Mouse (Mus musculus) intestine, postnatal 0 days (tissue): ENCODE results near the gene Magix. TPM values are rescaled to one million over a fixed set of nuclear protein-coding genes. Genes with fewer than 3 reads are reported as not detected.

Experiments used
- ATAC-seq: fragments of 200-750 bp; cut with Nextera tagmentation; 2 replicates; pipeline ENCODE4 v1.8.0; 2017; ENCODE audit warnings: mild to moderate bottlenecking, moderate TSS enrichment, moderate library complexity
- H3K27ac ChIP-seq: fragments of 300-500 bp; sonication (generic); 2 replicates; pipeline ENCODE4 v1.5.1; 2014; ENCODE audit warnings: mild to moderate bottlenecking, low read depth, low read length, moderate library complexity
- H3K27me3 ChIP-seq: fragments of 300-500 bp; sonication (generic); replicated peaks from 2 replicates; pipeline ENCODE4 v1.6.1; 2014; ENCODE audit warnings: low read length, mixed read lengths; ENCODE audit not compliant: control insufficient read depth, insufficient read depth
- H3K36me3 ChIP-seq: fragments of 300-500 bp; sonication (generic); 2 replicates; pipeline ENCODE4 v1.6.1; 2014; ENCODE audit warnings: mild to moderate bottlenecking, moderate library complexity; ENCODE audit not compliant: control insufficient read depth, insufficient read depth
- H3K4me1 ChIP-seq: fragments of 300-500 bp; sonication (generic); replicated peaks from 2 replicates; pipeline ENCODE4 v1.6.1; 2014; ENCODE audit warnings: antibody characterized with exemption, low read length, mixed read lengths; ENCODE audit not compliant: control insufficient read depth, insufficient read depth
- H3K4me2 ChIP-seq: fragments of 300-500 bp; sonication (generic); replicated peaks from 2 replicates; pipeline ENCODE4 v1.6.1; 2014; ENCODE audit warnings: low read depth, mild to moderate bottlenecking, moderate library complexity
- H3K4me3 ChIP-seq: fragments of 300-500 bp; sonication (generic); 2 replicates; pipeline ENCODE4 v1.5.1; 2014; ENCODE audit warnings: low read depth, low read length
- H3K9ac ChIP-seq: fragments of 300-500 bp; sonication (generic); 2 replicates; pipeline ENCODE4 v1.6.1; 2014; ENCODE audit warnings: mild to moderate bottlenecking, low read depth, low read length
- H3K9me3 ChIP-seq: fragments of 300-500 bp; sonication (generic); 2 replicates; pipeline ENCODE4 v1.6.1; 2016; ENCODE audit warnings: mixed run types; ENCODE audit not compliant: control insufficient read depth
- CTCF ChIP-seq: sonication (generic); IDR thresholded peaks from 2 replicates; pipeline ENCODE4 v1.5.1; 2016; ENCODE audit warnings: low read depth, mild to moderate bottlenecking, control low read depth, antibody characterized with exemption, moderate library complexity
- WGBS: fragments of 180-500 bp; shearing (Covaris S2); extraction: QIAGEN DNeasy Blood & Tissue Kit; methylation state at CpG from one replicate; pipeline ENCODE4 v1.1.7; 2014; 5-methylcytosine and 5-hydroxymethylcytosine counted together
- polyA plus RNA-seq: library from polyadenylated mRNA; unstranded; fragments of >200 nt; fragmentation: Nextera tagmentation; extraction: Ambion mirVana; gene quantifications from 2 replicates; pipeline ENCODE4 v1.2.1, GENCODE M21; 2015

Gene Magix
- polyA plus RNA-seq, 1 experiment from 2014 or later, result 1.4 TPM

GRCm38 (mm10) chrX:7679405-7680056 lies 1.5 kb downstream of the Magix start:
- Histone ChIP-seq H3K9me3 (no peaks in the 10 kb centered on the region), H3K4me2 (peak overlapping the region; percentile 62), H3K27me3 (no peaks in the 10 kb centered on the region), H3K27ac (no peak overlapping the region), H3K36me3 (no peaks in the 10 kb centered on the region), H3K4me3 (peak overlapping the region; percentile 18), H3K4me1 (no peaks in the 10 kb centered on the region), H3K9ac (no peak overlapping the region)
- ATAC-seq, result peak; percentile 92
- WGBS, result 19% methylated on average over 27 of the region's 27 CpGs
- peak; percentile 85 for TF ChIP-seq CTCF

- no peaks in the 10 kb centered on the region for H3K27me3 ChIP-seq
- no peaks in the 10 kb centered on the region for H3K9me3 ChIP-seq
- H3K4me2 ChIP-seq, result no peak overlapping the region
- H3K9ac ChIP-seq, result no peak overlapping the region
- H3K4me3 ChIP-seq, result no peak overlapping the region
- peak; percentile 16; the same call in 1 of the 2 replicates for TF ChIP-seq CTCF
- H3K4me1 ChIP-seq, result no peaks in the 10 kb centered on the region
- ATAC-seq, result no peak
- H3K36me3 ChIP-seq, result no peaks in the 10 kb centered on the region
- WGBS, result 39% methylated on average over 3 of the region's 3 CpGs
- no peak overlapping the region for H3K27ac ChIP-seq
Observed at GRCm38 (mm10) chrX:7678986-7679385, 2.1 kb downstream of the Magix start.

- Histone ChIP-seq H3K9me3 (no peaks in the 10 kb centered on the region), H3K9ac (0 out of 2 replicates have a peak overlapping the region, but pooled peaks have one; percentile 17), H3K4me2 (peak overlapping the region; percentile 62), H3K4me3 (peak overlapping the region; percentile 25), H3K27ac (no peak overlapping the region), H3K27me3 (no peaks in the 10 kb centered on the region), H3K4me1 (no peaks in the 10 kb centered on the region), H3K36me3 (no peaks in the 10 kb centered on the region)
- WGBS, result 32% methylated on average over 10 of the region's 10 CpGs
- TF ChIP-seq CTCF, result 0 out of 2 replicates have a peak, but pooled peaks have one; percentile 3
- no peak for ATAC-seq
Observed at GRCm38 (mm10) chrX:7675001-7675380, 6.1 kb downstream of the Magix start.

GRCm38 (mm10) chrX:7674284-7675000 lies 6.6 kb downstream of the Magix start:
- Histone ChIP-seq H3K27me3 (no peaks in the 10 kb centered on the region), H3K9ac (0 out of 2 replicates have a peak overlapping the region, but pooled peaks have one; percentile 17), H3K9me3 (no peaks in the 10 kb centered on the region), H3K4me2 (peak overlapping the region; percentile 62), H3K36me3 (no peaks in the 10 kb centered on the region), H3K27ac (0 out of 2 replicates have a peak overlapping the region, but pooled peaks have one; percentile 21), H3K4me1 (no peaks in the 10 kb centered on the region), H3K4me3 (peak overlapping the region; percentile 25)
- ATAC-seq, result peak; percentile 50
- 28% methylated on average over 28 of the region's 28 CpGs for WGBS
- peak; percentile 13; the same call in 1 of the 2 replicates for TF ChIP-seq CTCF

- Histone ChIP-seq H3K36me3 (no peaks in the 10 kb centered on the region), H3K9ac (no peak overlapping the region), H3K9me3 (no peaks in the 10 kb centered on the region), H3K27me3 (no peaks in the 10 kb centered on the region), H3K4me2 (peak overlapping the region; percentile 62), H3K4me3 (peak overlapping the region; percentile 25), H3K27ac (0 out of 2 replicates have a peak overlapping the region, but pooled peaks have one; percentile 21), H3K4me1 (no peaks in the 10 kb centered on the region)
- peak; percentile 24 for TF ChIP-seq CTCF
- ATAC-seq, result peak; percentile 39; the same call in 1 of the 2 replicates
- WGBS, result 23% methylated on average over 11 of the region's 12 CpGs
Observed at GRCm38 (mm10) chrX:7673578-7674281, 7.3 kb downstream of the Magix start.

GRCm38 (mm10) chrX:7672739-7673138 lies 8.3 kb downstream of the Magix start:
- Histone ChIP-seq H3K36me3 (no peaks in the 10 kb centered on the region), H3K4me3 (no peak overlapping the region), H3K27ac (no peak overlapping the region), H3K9me3 (no peaks in the 10 kb centered on the region), H3K27me3 (no peaks in the 10 kb centered on the region), H3K9ac (no peak overlapping the region), H3K4me1 (no peaks in the 10 kb centered on the region), H3K4me2 (no peak overlapping the region)
- TF ChIP-seq CTCF, result no peak
- 44% methylated on average over 6 of the region's 6 CpGs for WGBS
- ATAC-seq, result no peak
